Mouse (Mus musculus) forebrain, embryonic 11.5 days (tissue): ENCODE data around the gene Fam78b. TPM values are rescaled to one million over a fixed set of nuclear protein-coding genes. Genes with fewer than 3 reads are reported as not detected.

Source experiments
- ATAC-seq: fragments of 200-750 bp; cut with Nextera tagmentation; replicated peaks from 2 replicates; pipeline ENCODE4 v1.8.0; 2017; ENCODE audit warnings: moderate TSS enrichment; ENCODE audit not compliant: low FRiP score
- DNase-seq: peaks from one replicate; pipeline ENCODE4 v3.0.0-alpha.2; 2017; ENCODE audit warnings: low spot score
- H3K27ac ChIP-seq: fragments of 300-500 bp; sonication (generic); 2 replicates; pipeline ENCODE4 v1.5.1; 2014; ENCODE audit warnings: low read depth, low read length
- H3K27me3 ChIP-seq: fragments of 300-500 bp; sonication (generic); 2 replicates; pipeline ENCODE4 v1.6.1; 2014; ENCODE audit warnings: mild to moderate bottlenecking, low read length, mixed read lengths; ENCODE audit not compliant: control insufficient read depth, insufficient read depth
- H3K36me3 ChIP-seq: fragments of 300-500 bp; sonication (generic); 2 replicates; pipeline ENCODE4 v1.6.1; 2014; ENCODE audit warnings: mild to moderate bottlenecking, low read length, moderate library complexity, mixed read lengths; ENCODE audit not compliant: control insufficient read depth, insufficient read depth
- H3K4me1 ChIP-seq: fragments of 300-500 bp; sonication (generic); replicated peaks from 2 replicates; pipeline ENCODE4 v1.6.1; 2014; ENCODE audit warnings: low read length, mixed read lengths; ENCODE audit not compliant: control insufficient read depth, insufficient read depth
- H3K4me2 ChIP-seq: fragments of 300-500 bp; sonication (generic); 2 replicates; pipeline ENCODE4 v1.6.1; 2014; ENCODE audit warnings: low read depth, mild to moderate bottlenecking, low read length, moderate library complexity, mixed read lengths; ENCODE audit not compliant: severe bottlenecking
- H3K4me3 ChIP-seq: fragments of 300-500 bp; sonication (generic); 2 replicates; pipeline ENCODE4 v1.5.1; 2014; ENCODE audit warnings: low read depth, low read length
- H3K9ac ChIP-seq: fragments of 300-500 bp; sonication (generic); 2 replicates; pipeline ENCODE4 v1.6.1; 2014; ENCODE audit warnings: low read length
- H3K9me3 ChIP-seq: fragments of 300-500 bp; sonication (generic); 2 replicates; pipeline ENCODE4 v1.6.1; 2016; ENCODE audit warnings: low read length, mixed read lengths; ENCODE audit not compliant: control insufficient read depth
- WGBS: fragments of 180-500 bp; shearing (Covaris S2); extraction: QIAGEN DNeasy Blood & Tissue Kit; methylation state at CpG from one replicate; pipeline ENCODE4 v1.1.7; 2014; 5-methylcytosine and 5-hydroxymethylcytosine counted together
- polyA plus RNA-seq: library from polyadenylated mRNA; unstranded; fragments of >200 nt; fragmentation: Nextera tagmentation; extraction: Ambion mirVana; gene quantifications from 2 replicates; pipeline ENCODE4 v1.2.1, GENCODE M21; 2014

Fam78b gene
- polyA plus RNA-seq, 1 experiment from 2014 or later, result 4.5 TPM

DNA sequence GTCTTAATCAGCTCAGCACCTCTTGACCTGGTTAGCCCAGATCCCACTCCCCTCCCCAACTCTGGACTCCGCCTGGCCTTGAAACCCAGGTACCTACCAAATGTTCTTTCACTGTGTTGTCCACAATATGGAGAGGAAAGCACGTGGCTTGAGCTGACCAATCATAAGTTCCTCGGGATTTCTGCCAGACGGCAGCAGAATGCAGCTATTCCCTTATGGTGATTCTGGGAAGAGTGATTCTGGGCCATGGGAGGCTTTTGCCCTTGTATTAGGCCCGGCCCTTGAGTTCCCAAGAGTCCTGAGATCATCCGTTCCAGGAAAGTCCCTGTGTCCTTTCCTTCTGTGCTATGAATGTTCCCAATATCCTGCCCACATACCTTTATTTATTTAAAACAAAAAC lies 41.3 kb downstream of the Fam78b start:
- WGBS, result 89% methylated on average over 6 of the region's 6 CpGs
- H3K27ac ChIP-seq, result no peak overlapping the region
- no peak for DNase-seq
- no peaks in the 10 kb centered on the region for H3K9me3 ChIP-seq
- H3K9ac ChIP-seq, result no peak overlapping the region
- no peak for ATAC-seq
- H3K4me3 ChIP-seq, result no peak overlapping the region
- no peaks in the 10 kb centered on the region for H3K36me3 ChIP-seq
- H3K4me1 ChIP-seq, result 0 out of 2 replicates have a peak, but pooled peaks cover 2% of the 10 kb centered on the region
- no peak overlapping the region for H3K4me2 ChIP-seq
- no peaks in the 10 kb centered on the region for H3K27me3 ChIP-seq

- 65% methylated on average over 10 of the region's 10 CpGs for WGBS
Measured at GRCm38 (mm10) chr1:167046169-167046927, 45.1 kb downstream of the Fam78b start.

DNA sequence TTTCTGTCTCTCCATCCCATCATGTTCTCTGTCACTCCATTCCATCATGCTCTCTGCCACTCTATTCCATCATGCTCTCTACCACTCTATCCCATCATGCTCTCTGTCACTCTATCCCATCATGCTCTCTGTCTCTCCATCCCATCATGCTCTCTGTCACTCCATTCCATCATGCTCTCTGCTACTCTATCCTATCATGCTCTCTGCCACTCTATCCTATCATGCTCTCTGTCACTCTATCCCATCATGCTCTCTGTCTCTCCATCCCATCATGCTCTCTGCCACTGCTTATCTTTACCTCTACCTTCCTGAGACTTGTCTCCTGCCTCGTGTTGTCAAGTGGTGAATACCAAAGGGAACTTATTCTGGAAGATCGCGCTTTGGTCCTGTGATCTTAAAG lies 49.6 kb downstream of the Fam78b start:
- H3K9me3 ChIP-seq, result no peaks in the 10 kb centered on the region
- H3K9ac ChIP-seq, result no peak overlapping the region
- no peak overlapping the region for H3K4me2 ChIP-seq
- no peak overlapping the region for H3K27ac ChIP-seq
- H3K4me3 ChIP-seq, result no peak overlapping the region
- ATAC-seq (no peak), DNase-seq (no peak)
- H3K36me3 ChIP-seq, result no peaks in the 10 kb centered on the region
- 0 out of 2 replicates have a peak, but pooled peaks cover 2% of the 10 kb centered on the region for H3K4me1 ChIP-seq
- WGBS, result 85% methylated on average over 3 of the region's 3 CpGs
- no peaks in the 10 kb centered on the region for H3K27me3 ChIP-seq

More at GRCm38 (mm10) chr1:167046169-167046927, 45.1 kb downstream of the Fam78b start:
- Histone ChIP-seq H3K36me3 (no peaks in the 10 kb centered on the region), H3K4me3 (no peak overlapping the region), H3K4me2 (no peak overlapping the region), H3K27me3 (no peaks in the 10 kb centered on the region), H3K9me3 (no peaks in the 10 kb centered on the region), H3K9ac (no peak overlapping the region), H3K27ac (no peak overlapping the region), H3K4me1 (0 out of 2 replicates have a peak, but pooled peaks cover 2% of the 10 kb centered on the region)
- DNase-seq (no peak), ATAC-seq (no peak)

- Histone ChIP-seq H3K4me1 (no peaks in the 10 kb centered on the region), H3K4me2 (no peak overlapping the region), H3K36me3 (no peaks in the 10 kb centered on the region), H3K9me3 (no peaks in the 10 kb centered on the region), H3K4me3 (no peak overlapping the region), H3K27ac (no peak overlapping the region), H3K27me3 (no peaks in the 10 kb centered on the region), H3K9ac (no peak overlapping the region)
- no peak for DNase-seq
- 83% methylated on average over 7 of the region's 7 CpGs for WGBS
- ATAC-seq, result no peak
Measured at GRCm38 (mm10) chr1:167054029-167054428, 52.8 kb downstream of the Fam78b start.

DNA sequence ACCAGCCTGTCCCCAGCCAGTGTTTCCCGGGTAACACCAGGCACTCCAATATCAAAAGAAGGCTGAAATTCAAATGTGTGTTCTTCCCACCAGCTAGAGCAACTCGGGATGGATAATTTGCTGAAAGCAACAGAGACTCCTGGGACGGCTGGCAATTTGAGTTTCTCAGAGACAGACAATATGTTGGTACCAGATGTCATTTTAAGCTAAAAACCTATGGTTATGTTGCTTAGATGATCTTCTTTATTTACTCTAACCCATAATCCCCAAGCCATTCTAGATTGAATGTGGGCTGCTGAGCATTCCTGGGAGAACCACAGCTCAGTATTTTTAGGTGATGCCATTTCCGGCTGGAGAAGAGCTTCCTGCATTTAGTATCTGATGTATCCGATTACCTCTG lies 56.3 kb downstream of the Fam78b start:
- Histone ChIP-seq H3K4me2 (no peak overlapping the region), H3K9ac (no peak overlapping the region), H3K27me3 (no peaks in the 10 kb centered on the region), H3K27ac (no peak overlapping the region), H3K4me3 (no peak overlapping the region), H3K4me1 (no peaks in the 10 kb centered on the region), H3K9me3 (no peaks in the 10 kb centered on the region), H3K36me3 (no peaks in the 10 kb centered on the region)
- ATAC-seq, result no peak
- WGBS, result 78% methylated on average over 5 of the region's 5 CpGs
- DNase-seq, result no peak

DNA sequence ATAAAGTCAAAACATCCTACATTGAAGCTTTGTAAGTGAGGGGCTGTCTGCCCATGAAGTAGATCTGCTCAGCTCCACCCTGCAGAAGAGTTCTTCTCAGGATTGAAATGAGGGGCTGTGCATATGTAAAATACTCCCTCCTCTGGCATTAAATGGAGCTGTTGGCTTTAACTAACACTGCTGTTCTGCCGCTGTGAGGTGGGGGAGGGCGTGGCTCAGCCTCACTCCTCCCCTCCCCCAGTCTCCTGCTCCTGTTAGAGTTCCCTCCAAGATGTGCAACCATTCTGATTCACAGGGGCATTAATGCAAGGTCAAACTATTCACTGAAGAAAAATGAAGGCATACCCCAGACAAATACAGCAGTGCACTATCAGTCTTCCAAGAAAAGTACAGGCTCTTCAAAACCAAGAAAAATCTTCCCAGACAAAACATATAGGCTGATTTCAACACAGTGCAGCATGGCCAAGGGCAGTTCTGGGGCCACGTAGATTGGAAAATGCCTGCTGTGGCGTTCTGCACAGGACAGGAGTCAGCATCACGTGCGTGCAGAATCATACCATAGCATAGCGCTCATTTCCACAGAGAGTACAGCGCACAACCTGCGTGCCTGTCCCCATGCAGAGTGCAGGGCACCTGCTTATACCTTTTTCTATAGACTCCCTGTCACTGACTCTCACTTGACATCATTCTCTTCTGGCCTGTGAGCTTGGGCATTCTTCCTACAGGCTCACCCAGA lies 58.5 kb downstream of the Fam78b start:
- no peaks in the 10 kb centered on the region for H3K36me3 ChIP-seq
- WGBS, result 58% methylated on average over 9 of the region's 9 CpGs
- no peak overlapping the region for H3K4me3 ChIP-seq
- ATAC-seq (0 out of 2 replicates have a peak, but pooled peaks have one; percentile 34), DNase-seq (no peak)
- H3K4me2 ChIP-seq, result no peak overlapping the region
- H3K27me3 ChIP-seq, result no peaks in the 10 kb centered on the region
- H3K4me1 ChIP-seq, result no peaks in the 10 kb centered on the region
- no peak overlapping the region for H3K27ac ChIP-seq
- H3K9me3 ChIP-seq, result no peaks in the 10 kb centered on the region
- H3K9ac ChIP-seq, result no peak overlapping the region

DNA sequence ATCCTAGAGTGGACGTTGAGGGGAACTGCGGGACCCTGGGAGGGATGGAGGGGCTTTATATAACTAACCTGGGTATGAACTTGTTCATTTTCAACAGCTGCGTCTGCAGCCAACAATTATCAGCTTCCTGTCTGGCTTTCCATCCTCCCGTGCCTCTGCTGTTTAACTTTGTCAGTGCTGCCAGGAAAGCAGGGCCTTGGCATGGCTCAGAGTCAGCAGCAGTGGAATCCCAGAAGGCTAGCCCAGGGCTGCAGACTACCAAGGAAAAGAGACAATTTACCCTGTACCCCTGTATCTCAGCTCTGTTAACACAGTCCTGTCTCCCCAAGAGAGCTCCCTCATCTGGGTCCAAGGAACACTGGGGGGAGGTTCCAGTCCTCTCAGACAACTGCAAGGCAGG lies 62.8 kb downstream of the Fam78b start:
- 80% methylated on average over 4 of the region's 4 CpGs for WGBS
- Histone ChIP-seq H3K27ac (no peak overlapping the region), H3K4me3 (no peak overlapping the region), H3K9me3 (no peaks in the 10 kb centered on the region), H3K36me3 (no peaks in the 10 kb centered on the region), H3K4me2 (no peak overlapping the region), H3K4me1 (no peaks in the 10 kb centered on the region), H3K27me3 (no peaks in the 10 kb centered on the region), H3K9ac (no peak overlapping the region)
- no peak for DNase-seq
- no peak for ATAC-seq

DNA sequence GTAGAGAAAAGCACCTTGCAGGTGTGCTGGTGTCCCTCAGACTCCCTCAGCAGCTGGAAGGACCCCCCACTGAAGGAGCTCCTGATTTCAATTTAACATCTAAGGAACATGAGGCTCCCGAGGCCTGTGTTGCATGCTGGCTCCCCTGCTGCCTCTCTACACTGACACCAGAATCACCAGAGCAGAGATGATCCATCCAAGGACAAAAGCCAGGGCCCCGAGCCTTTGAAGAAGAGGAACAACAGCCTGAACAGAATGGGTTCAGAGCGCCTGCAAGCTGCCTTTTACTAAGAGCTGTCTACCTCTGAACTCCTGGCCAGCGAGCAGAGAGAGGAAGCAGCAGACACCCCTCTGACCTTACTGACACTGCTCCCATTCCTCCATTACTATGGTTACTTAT lies 64.3 kb downstream of the Fam78b start:
- H3K27ac ChIP-seq, result no peak overlapping the region
- no peaks in the 10 kb centered on the region for H3K27me3 ChIP-seq
- H3K36me3 ChIP-seq, result no peaks in the 10 kb centered on the region
- no peaks in the 10 kb centered on the region for H3K9me3 ChIP-seq
- H3K9ac ChIP-seq, result no peak overlapping the region
- WGBS, result 13% methylated on average over 4 of the region's 4 CpGs
- no peak overlapping the region for H3K4me3 ChIP-seq
- H3K4me1 ChIP-seq, result no peaks in the 10 kb centered on the region
- DNase-seq (no peak), ATAC-seq (no peak)
- no peak overlapping the region for H3K4me2 ChIP-seq
